Mouse (Mus musculus): ENCODE measurements around the gene Zbtb8os.

- TF ChIP-seq CTCF (IDR thresholded peaks at IDR 0.05; ENCODE audit: control insufficient read depth, insufficient read depth, insufficient replicate concordance, low read depth, low read length) = no peak
- no peak for TF ChIP-seq POLR2A (IDR thresholded peaks at IDR 0.05; ENCODE audit: control insufficient read depth, low read depth, low read length)
Measured at GRCm38 (mm10) chr4:129375821-129376220, 40.3 kb downstream of the Zbtb8os start.
